Mouse (Mus musculus) ES-Bruce4 (cell line): ENCODE measurements around the gene Exph5. TPM values are rescaled to one million over a fixed set of nuclear protein-coding genes. Genes with fewer than 3 reads are reported as not detected.

Experiments used
- H3K27ac ChIP-seq: 2 replicates; pipeline ENCODE4 v1.5.1; 2012; ENCODE audit warnings: low read length, inconsistent platforms; ENCODE audit not compliant: insufficient read depth
- H3K27me3 ChIP-seq: 2 replicates; pipeline ENCODE4 v1.6.1; 2012; ENCODE audit warnings: mild to moderate bottlenecking, low read length, inconsistent platforms; ENCODE audit not compliant: control insufficient read depth, poor library complexity, insufficient read depth, severe bottlenecking
- H3K36me3 ChIP-seq: 2 replicates; pipeline ENCODE4 v1.6.1; 2012; ENCODE audit warnings: inconsistent platforms, mild to moderate bottlenecking, low read length, moderate library complexity; ENCODE audit not compliant: control insufficient read depth, poor library complexity, insufficient read depth, severe bottlenecking
- H3K4me1 ChIP-seq: one replicate; pipeline ENCODE4 v1.8.1; 2011; ENCODE audit warnings: low read length; ENCODE audit not compliant: control insufficient read depth, insufficient read depth
- H3K4me3 ChIP-seq: 2 replicates; pipeline ENCODE4 v1.5.1; 2011; ENCODE audit warnings: low read depth, mild to moderate bottlenecking, low read length
- H3K9ac ChIP-seq: 2 replicates; pipeline ENCODE4 v1.6.1; 2012; ENCODE audit warnings: low read depth, mild to moderate bottlenecking, inconsistent platforms; ENCODE audit not compliant: poor library complexity, severe bottlenecking
- H3K9me3 ChIP-seq: replicated peaks from 2 replicates; pipeline ENCODE4 v1.6.1; 2012; ENCODE audit warnings: mild to moderate bottlenecking, low read length, inconsistent platforms; ENCODE audit not compliant: control insufficient read depth, poor library complexity, insufficient read depth, severe bottlenecking
- CTCF ChIP-seq: IDR thresholded peaks from one replicate; pipeline ENCODE4 v1.8.1; 2011; ENCODE audit warnings: low read depth, low read length
- EP300 ChIP-seq: IDR thresholded peaks from 2 replicates; pipeline ENCODE4 v1.6.1; 2011; ENCODE audit warnings: low read depth, low read length; ENCODE audit not compliant: insufficient read depth
- POLR2A ChIP-seq: IDR thresholded peaks from one replicate; pipeline ENCODE4 v1.8.1; 2011; ENCODE audit warnings: low read length; ENCODE audit not compliant: insufficient read depth
- polyA plus RNA-seq: library from polyadenylated mRNA; stranded (reverse); fragments of >200 nt; gene quantifications from 2 replicates; pipeline ENCODE4 v1.2.4, GENCODE M21; 2011; ENCODE audit warnings: low read depth; ENCODE audit not compliant: missing spikeins, insufficient read depth, insufficient read length

Exph5 gene
- polyA plus RNA-seq, 1 experiment: 0.40 TPM

DNA sequence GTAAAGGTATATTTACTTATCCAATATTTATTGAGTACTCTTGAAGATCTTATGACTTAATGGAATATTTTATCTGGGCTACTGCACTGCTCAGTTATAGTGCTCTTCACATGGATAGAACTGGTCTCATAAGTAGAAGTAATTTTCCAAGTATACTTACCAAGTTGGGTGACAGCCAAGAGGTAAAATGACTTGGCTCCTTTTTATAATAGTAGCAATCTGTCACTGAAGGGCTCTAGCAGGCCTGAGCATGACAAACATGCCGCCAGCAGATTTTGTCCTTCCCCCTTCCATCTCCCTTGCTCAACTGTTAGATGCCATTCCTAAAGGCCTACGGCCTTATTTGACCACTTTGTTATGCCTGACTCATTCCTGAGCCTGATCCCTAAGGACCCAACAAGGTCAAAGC lies 107.5 kb downstream of the Exph5 start:
- H3K4me1 ChIP-seq: no peaks in the 10 kb centered on the region
- no peak for TF ChIP-seq POLR2A
- TF ChIP-seq EP300: no peak
- TF ChIP-seq CTCF: no peak
- no peaks in the 10 kb centered on the region for H3K36me3 ChIP-seq
- no peaks in the 10 kb centered on the region for H3K27me3 ChIP-seq
- no peak overlapping the region for H3K27ac ChIP-seq
- no peak overlapping the region for H3K4me3 ChIP-seq
- no peak overlapping the region for H3K9ac ChIP-seq
- H3K9me3 ChIP-seq: no peaks in the 10 kb centered on the region

DNA sequence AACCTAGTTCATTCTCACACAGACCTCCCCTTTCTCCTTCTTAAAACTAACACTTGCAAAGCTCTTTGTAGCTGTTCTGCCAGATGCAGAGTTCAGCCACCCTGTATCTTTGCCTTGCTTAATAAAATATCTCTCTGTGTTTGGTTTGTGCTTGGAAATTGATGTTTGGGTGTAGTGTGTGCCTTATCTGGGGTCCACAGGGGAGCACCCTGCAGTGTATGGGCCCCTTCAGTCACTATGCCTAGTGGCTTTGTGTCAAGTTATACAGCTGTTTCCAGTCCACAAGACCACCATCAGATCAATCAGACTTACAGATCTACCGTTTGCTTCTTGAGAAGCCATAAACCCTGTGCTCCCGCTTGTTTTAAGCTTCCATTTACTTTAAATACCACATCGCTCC lies 108.0 kb downstream of the Exph5 start:
- H3K4me1 ChIP-seq: no peaks in the 10 kb centered on the region
- H3K9ac ChIP-seq: no peak overlapping the region
- TF ChIP-seq POLR2A (no peak), CTCF (no peak), EP300 (no peak)
- H3K9me3 ChIP-seq: no peaks in the 10 kb centered on the region
- H3K36me3 ChIP-seq: no peaks in the 10 kb centered on the region
- no peak overlapping the region for H3K4me3 ChIP-seq
- no peaks in the 10 kb centered on the region for H3K27me3 ChIP-seq
- H3K27ac ChIP-seq: no peak overlapping the region

DNA sequence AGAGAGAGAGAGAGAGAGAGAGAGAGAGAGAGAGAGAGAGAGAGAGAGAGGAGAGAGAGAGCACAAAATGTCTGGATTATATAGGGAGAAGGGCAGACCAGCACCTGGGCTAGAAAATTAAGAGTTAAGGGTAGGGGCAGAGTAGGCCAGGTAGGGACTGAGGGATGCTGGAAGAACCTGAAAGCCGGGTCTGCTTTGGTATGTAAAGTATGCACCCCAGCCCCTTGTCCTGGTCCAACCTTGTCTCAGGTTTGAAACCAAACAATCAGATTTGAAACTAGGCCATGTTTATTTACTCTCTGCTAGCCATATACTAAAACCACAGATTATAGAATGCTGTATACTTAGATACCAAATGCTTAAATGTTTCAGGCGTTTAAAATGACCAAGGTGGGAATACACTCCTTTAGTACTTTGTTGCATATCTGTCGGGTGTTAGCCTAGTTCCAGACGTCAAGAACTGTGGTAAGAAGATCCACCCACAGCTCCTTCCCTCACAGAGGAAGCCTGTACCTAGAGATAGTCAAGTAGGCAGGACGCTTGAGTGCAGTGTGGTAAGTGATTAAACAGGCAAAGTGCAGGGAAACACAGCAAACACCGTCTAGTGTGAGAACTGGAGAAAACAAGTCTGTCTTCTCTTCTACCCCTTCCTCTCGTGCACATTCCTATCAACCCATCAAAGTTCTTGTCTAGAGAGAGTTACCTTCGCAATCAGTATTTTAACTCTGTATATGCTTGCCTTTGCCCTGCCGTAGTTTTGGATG lies 120.8 kb downstream of the Exph5 start:
- Histone ChIP-seq H3K4me3 (no peak overlapping the region), H3K36me3 (no peaks in the 10 kb centered on the region), H3K27ac (no peak overlapping the region), H3K9me3 (no peaks in the 10 kb centered on the region), H3K27me3 (no peaks in the 10 kb centered on the region), H3K9ac (no peak overlapping the region), H3K4me1 (no peaks in the 10 kb centered on the region)
- TF ChIP-seq POLR2A (no peak), CTCF (no peak), EP300 (no peak)

DNA sequence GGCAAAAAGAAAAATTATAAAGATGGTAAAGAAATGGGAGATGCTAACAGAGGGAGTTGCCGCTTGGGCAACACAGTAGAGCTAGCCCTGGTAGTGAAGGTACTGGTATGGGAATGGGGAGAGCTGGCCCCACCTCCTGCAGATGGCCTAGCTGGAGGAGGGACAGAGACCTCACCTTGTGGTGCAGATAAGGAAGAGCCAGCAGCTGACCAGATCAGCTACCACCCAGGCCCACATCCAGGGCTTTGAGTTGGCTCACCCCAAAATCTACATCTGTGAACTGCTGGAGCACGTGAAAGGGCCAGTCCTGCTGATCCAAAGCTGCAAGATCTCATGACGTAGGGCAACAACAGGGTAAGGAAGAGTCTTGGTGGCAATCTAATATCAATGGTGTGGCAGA lies 125.3 kb downstream of the Exph5 start:
- Histone ChIP-seq H3K4me1 (no peaks in the 10 kb centered on the region), H3K36me3 (no peaks in the 10 kb centered on the region)

More for the DNA sequence above, 125.3 kb downstream of the Exph5 start:
- Histone ChIP-seq H3K9me3 (no peaks in the 10 kb centered on the region), H3K9ac (no peak overlapping the region), H3K4me3 (no peak overlapping the region), H3K27me3 (no peaks in the 10 kb centered on the region), H3K27ac (no peak overlapping the region)
- TF ChIP-seq CTCF: no peak
- TF ChIP-seq POLR2A: no peak
- no peak for TF ChIP-seq EP300

Other genes with a start within 250 kb of the Exph5 start
- gene Ddx10, start 53.6 kb upstream of the Exph5 start, polyA plus RNA-seq: 56.3 and 59.9 TPM in 2 replicates
- 16.9 and 18.4 TPM in 2 replicates for gene Kdelc2, start 82.4 kb downstream of the Exph5 start, polyA plus RNA-seq
- 3.5 and 5.1 TPM in 2 replicates for gene 4930550C14Rik, start 100.7 kb downstream of the Exph5 start, polyA plus RNA-seq
- gene Atm, start 235.1 kb downstream of the Exph5 start, polyA plus RNA-seq: 43.5 and 43.9 TPM in 2 replicates
- gene Npat, start 235.4 kb downstream of the Exph5 start, polyA plus RNA-seq: 41.5 and 44.5 TPM in 2 replicates